Comparison of ENCODE assay signal across 8 mouse cellular contexts in genomic region chr8:84010625-84011611, GRCm38 (mm10). TPM values are rescaled to one million over a fixed set of nuclear protein-coding genes. Genes with fewer than 3 reads are reported as not detected.
A peak's percentile ranks its signal among the peaks of the same experiment; 100 is the strongest.
DNase-seq lines count a peak whose midpoint lies in the region; ATAC-seq and TF ChIP-seq lines count a peak whose summit lies in the region.

No protein-coding gene starts in this region.

- WGBS in embryonic facial prominence, embryonic 10.5 days = 2% methylated on average over 83 of the region's 83 CpGs
- WGBS in kidney, adult 2 months = 4% methylated on average over 83 of the region's 83 CpGs
- 2% methylated on average over 83 of the region's 83 CpGs for WGBS in liver, embryonic 15.5 days (ENCODE audit: insufficient replicate concordance)

- peak; percentile 45 for ATAC-seq in liver, embryonic 15.5 days (ENCODE audit: insufficient read depth)

- H3K9me3 ChIP-seq in embryonic facial prominence, embryonic 10.5 days = peaks cover 2% of the 10 kb centered on the region; the same call in 1 of the 2 replicates
- no peaks in the 10 kb centered on the region for H3K9me3 ChIP-seq in liver, embryonic 15.5 days (replicated peaks)

- peak; percentile 59 for TF ChIP-seq CTCF in kidney, adult 2 months (conservative IDR thresholded peaks at IDR 0.05; ENCODE audit: insufficient read depth, insufficient read length, low read depth, low read length)
- peak; percentile 51; the same call in 1 of the 2 replicates for TF ChIP-seq CTCF in testis, adult 2 months (IDR thresholded peaks at IDR 0.05; ENCODE audit: control insufficient read depth, insufficient read depth, insufficient replicate concordance, low read depth, low read length)

- no peaks in the 10 kb centered on the region for H3K36me3 ChIP-seq in embryonic facial prominence, embryonic 10.5 days (replicated peaks)
- no peaks in the 10 kb centered on the region for H3K36me3 ChIP-seq in kidney, adult 2 months (ENCODE audit: control insufficient read depth, insufficient read depth, low read length)
- H3K36me3 ChIP-seq in liver, embryonic 15.5 days (replicated peaks) = no peaks in the 10 kb centered on the region
- H3K36me3 ChIP-seq in testis, adult 2 months (ENCODE audit: control insufficient read depth, insufficient read depth, low read length) = no peaks in the 10 kb centered on the region

- peak overlapping the region; percentile 71 for H3K4me2 ChIP-seq in liver, embryonic 15.5 days

- peak overlapping the region; percentile 52 for H3K27ac ChIP-seq in embryonic facial prominence, embryonic 10.5 days (replicated peaks)
- H3K27ac ChIP-seq in kidney, adult 2 months (ENCODE audit: insufficient read depth, low read depth, low read length) = no peak overlapping the region
- H3K27ac ChIP-seq in liver, embryonic 15.5 days (replicated peaks) = no peak overlapping the region
- no peak overlapping the region for H3K27ac ChIP-seq in testis, adult 2 months (ENCODE audit: control insufficient read depth, insufficient read depth, low read depth, low read length)

- H3K9ac ChIP-seq in liver, embryonic 15.5 days = no peak overlapping the region

- peak; percentile 49 to 78 for DNase-seq in urinary bladder, adult 18-20 months (ENCODE audit: low spot score in 2 of 2)
- DNase-seq in urinary bladder, postnatal 10 days (ENCODE audit: low spot score) = no peak
- peak; percentile 83 for DNase-seq in embryonic facial prominence, embryonic 10.5 days (ENCODE audit: low spot score)
- peak; percentile 54 for DNase-seq in heart, adult 8-10 months (ENCODE audit: low spot score)
- DNase-seq in kidney, adult 2 months = peak; percentile 86
- DNase-seq in neural tube, embryonic 10.5 days (ENCODE audit: extremely low spot score, low spot score) = peak; percentile 87

- H3K4me1 ChIP-seq in embryonic facial prominence, embryonic 10.5 days = peaks cover 36% of the 10 kb centered on the region
- peaks cover 6% of the 10 kb centered on the region for H3K4me1 ChIP-seq in kidney, adult 2 months (ENCODE audit: control insufficient read depth, insufficient read depth, low read length)
- peaks cover 28% of the 10 kb centered on the region for H3K4me1 ChIP-seq in liver, embryonic 15.5 days (replicated peaks)
- peaks cover 25% of the 10 kb centered on the region for H3K4me1 ChIP-seq in testis, adult 2 months (ENCODE audit: control insufficient read depth, insufficient read depth, low read length)

- no peak for TF ChIP-seq POLR2A in kidney, adult 2 months (IDR thresholded peaks at IDR 0.05; ENCODE audit: low read depth, low read length)
- TF ChIP-seq POLR2A in testis, adult 2 months (IDR thresholded peaks at IDR 0.05; ENCODE audit: control insufficient read depth, low read depth, low read length) = no peak

- peak overlapping the region; percentile 67 for H3K4me3 ChIP-seq in embryonic facial prominence, embryonic 10.5 days
- peak overlapping the region; percentile 54 for H3K4me3 ChIP-seq in kidney, adult 2 months (ENCODE audit: insufficient read depth, low read depth, low read length)
- H3K4me3 ChIP-seq in liver, embryonic 15.5 days (replicated peaks) = peak overlapping the region; percentile 50
- H3K4me3 ChIP-seq in testis, adult 2 months (ENCODE audit: control insufficient read depth, low read depth, low read length) = peak overlapping the region; percentile 73

- H3K27me3 ChIP-seq in embryonic facial prominence, embryonic 10.5 days (replicated peaks; ENCODE audit: low read depth, poor library complexity, severe bottlenecking) = peaks cover 58% of the 10 kb centered on the region
- H3K27me3 ChIP-seq in kidney, adult 2 months (replicated peaks; ENCODE audit: control insufficient read depth, insufficient read depth, low read length) = no peaks in the 10 kb centered on the region
- H3K27me3 ChIP-seq in liver, embryonic 15.5 days = peaks cover 57% of the 10 kb centered on the region
- no peaks in the 10 kb centered on the region for H3K27me3 ChIP-seq in testis, adult 2 months (ENCODE audit: control insufficient read depth, insufficient read depth, low read length)

RNA-seq across cellular contexts. Expression of gene 2210011C24Rik, which starts 1.1 kb away (rescaled TPM):
- 0.28 TPM in 1 of 2 replicates, not detected in the other for polyA plus RNA-seq in embryonic facial prominence, embryonic 10.5 days (2016; fragmentation: Nextera tagmentation; extraction: Ambion mirVana)
- 1 to 10 TPM; 1.6 to 4.0 (median 3.2) TPM for total RNA-seq in heart, adult 8-10 months (2022)
- 9.1 and 14.3 TPM in 2 replicates for polyA plus RNA-seq in kidney, adult 2 months (2012; rRNA removed)
- not detected in 2 replicates for polyA plus RNA-seq in liver, embryonic 15.5 days (2015; fragmentation: Nextera tagmentation; extraction: Ambion mirVana)
- polyA plus RNA-seq in testis, adult 2 months (2012; rRNA removed) = 10.9 and 15.1 TPM in 2 replicates

RNA-seq across cellular contexts. Expression of gene 1700067K01Rik, which starts 9.6 kb away (rescaled TPM):
- polyA plus RNA-seq in embryonic facial prominence, embryonic 10.5 days (2016; fragmentation: Nextera tagmentation; extraction: Ambion mirVana) = 0.60 and 1.0 TPM in 2 replicates
- under 1 TPM in 3 of 4 experiments, not detected in 1; 0.25 to 0.50 (median 0.33) TPM for total RNA-seq in heart, adult 8-10 months (2022)
- polyA plus RNA-seq in kidney, adult 2 months (2012; rRNA removed) = 5.1 and 7.0 TPM in 2 replicates
- 0.58 and 0.61 TPM in 2 replicates for polyA plus RNA-seq in liver, embryonic 15.5 days (2015; fragmentation: Nextera tagmentation; extraction: Ambion mirVana)
- polyA plus RNA-seq in testis, adult 2 months (2012; rRNA removed) = 38.1 and 43.2 TPM in 2 replicates

RNA-seq across cellular contexts. Expression of gene Palm3, which starts 10.4 kb away (rescaled TPM):
- polyA plus RNA-seq in embryonic facial prominence, embryonic 10.5 days (2016; fragmentation: Nextera tagmentation; extraction: Ambion mirVana) = 9.3 and 11.5 TPM in 2 replicates
- total RNA-seq in heart, adult 8-10 months (2022) = under 1 TPM; 0.11 to 0.41 (median 0.23) TPM
- 7.8 and 7.9 TPM in 2 replicates for polyA plus RNA-seq in kidney, adult 2 months (2012; rRNA removed)
- 0.15 and 0.23 TPM in 2 replicates for polyA plus RNA-seq in liver, embryonic 15.5 days (2015; fragmentation: Nextera tagmentation; extraction: Ambion mirVana)
- polyA plus RNA-seq in testis, adult 2 months (2012; rRNA removed) = 1.2 and 1.9 TPM in 2 replicates

RNA-seq across cellular contexts. Expression of gene Samd1, which starts 13.4 kb away (rescaled TPM):
- 12.1 and 12.2 TPM in 2 replicates for polyA plus RNA-seq in embryonic facial prominence, embryonic 10.5 days (2016; fragmentation: Nextera tagmentation; extraction: Ambion mirVana)
- 10 to 100 TPM; 26.4 to 28.5 (median 27.2) TPM for total RNA-seq in heart, adult 8-10 months (2022)
- 37.2 and 44.5 TPM in 2 replicates for polyA plus RNA-seq in kidney, adult 2 months (2012; rRNA removed)
- polyA plus RNA-seq in liver, embryonic 15.5 days (2015; fragmentation: Nextera tagmentation; extraction: Ambion mirVana) = 5.8 and 6.9 TPM in 2 replicates
- polyA plus RNA-seq in testis, adult 2 months (2012; rRNA removed) = 13.7 and 15.3 TPM in 2 replicates

RNA-seq across cellular contexts. Expression of gene Il27ra, which starts 31.5 kb away (rescaled TPM):
- 0.16 and 0.29 TPM in 2 replicates for polyA plus RNA-seq in embryonic facial prominence, embryonic 10.5 days (2016; fragmentation: Nextera tagmentation; extraction: Ambion mirVana)
- total RNA-seq in heart, adult 8-10 months (2022) = 1 to 10 TPM; 2.7 to 4.5 (median 3.1) TPM
- 1.9 and 5.6 TPM in 2 replicates for polyA plus RNA-seq in kidney, adult 2 months (2012; rRNA removed)
- 0.74 and 1.3 TPM in 2 replicates for polyA plus RNA-seq in liver, embryonic 15.5 days (2015; fragmentation: Nextera tagmentation; extraction: Ambion mirVana)
- 0.08 and 0.12 TPM in 2 replicates for polyA plus RNA-seq in testis, adult 2 months (2012; rRNA removed)
